Mouse (Mus musculus) lung, postnatal 0 days (tissue): ENCODE measurements around the gene Fam208b. TPM values are rescaled to one million over a fixed set of nuclear protein-coding genes. Genes with fewer than 3 reads are reported as not detected.

Experiments
- ATAC-seq: fragments of 200-750 bp; cut with Nextera tagmentation; 2 replicates; pipeline ENCODE4 v1.8.0; 2017; ENCODE audit warnings: moderate library complexity
- DNase-seq: peaks from one replicate; pipeline ENCODE4 v3.0.0-alpha.2; 2016; ENCODE audit warnings: low spot score
- H3K27ac ChIP-seq: fragments of 300-500 bp; sonication (generic); 2 replicates; pipeline ENCODE4 v1.5.1; 2014; ENCODE audit warnings: antibody characterized with exemption, mild to moderate bottlenecking, low read length, mixed read lengths
- H3K27me3 ChIP-seq: fragments of 300-500 bp; sonication (generic); replicated peaks from 2 replicates; pipeline ENCODE4 v1.6.1; 2014; ENCODE audit warnings: low read length, mixed read lengths; ENCODE audit not compliant: insufficient read depth
- H3K36me3 ChIP-seq: fragments of 300-500 bp; sonication (generic); 2 replicates; pipeline ENCODE4 v1.6.1; 2014; ENCODE audit warnings: low read length, mixed read lengths; ENCODE audit not compliant: insufficient read depth
- H3K4me1 ChIP-seq: fragments of 300-500 bp; sonication (generic); 2 replicates; pipeline ENCODE4 v1.6.1; 2014; ENCODE audit warnings: antibody characterized with exemption, low read depth, low read length, mixed read lengths; ENCODE audit not compliant: insufficient read depth
- H3K4me2 ChIP-seq: fragments of 300-500 bp; sonication (generic); replicated peaks from 2 replicates; pipeline ENCODE4 v1.6.1; 2014; ENCODE audit warnings: low read depth, mild to moderate bottlenecking, low read length, moderate library complexity, mixed read lengths
- H3K4me3 ChIP-seq: fragments of 300-500 bp; sonication (generic); 2 replicates; pipeline ENCODE4 v1.5.1; 2014; ENCODE audit warnings: low read depth, low read length
- H3K9ac ChIP-seq: fragments of 300-500 bp; sonication (generic); replicated peaks from 2 replicates; pipeline ENCODE4 v1.6.1; 2014; ENCODE audit warnings: low read depth, mild to moderate bottlenecking
- H3K9me3 ChIP-seq: fragments of 300-500 bp; sonication (generic); 2 replicates; pipeline ENCODE4 v1.6.1; 2016; ENCODE audit warnings: low read length, mixed read lengths
- CTCF ChIP-seq: IDR thresholded peaks from 2 replicates; pipeline ENCODE4 v1.5.1; 2016; ENCODE audit warnings: antibody characterized with exemption, mild to moderate bottlenecking
- EP300 ChIP-seq: IDR thresholded peaks from 2 replicates; pipeline ENCODE4 v1.6.1; 2016; ENCODE audit warnings: antibody characterized with exemption, mild to moderate bottlenecking, control low read depth
- WGBS: fragments of 180-500 bp; shearing (Covaris S2); extraction: QIAGEN DNeasy Blood & Tissue Kit; methylation state at CpG from one replicate; pipeline ENCODE4 v1.1.7; 2014; 5-methylcytosine and 5-hydroxymethylcytosine counted together
- polyA plus RNA-seq: library from polyadenylated mRNA; unstranded; fragments of >200 nt; fragmentation: Nextera tagmentation; extraction: Ambion mirVana; gene quantifications from 2 replicates; pipeline ENCODE4 v1.2.1, GENCODE M21; 2015

The Fam208b gene
- polyA plus RNA-seq, 1 experiment from 2014 or later: 5.9 TPM

DNA sequence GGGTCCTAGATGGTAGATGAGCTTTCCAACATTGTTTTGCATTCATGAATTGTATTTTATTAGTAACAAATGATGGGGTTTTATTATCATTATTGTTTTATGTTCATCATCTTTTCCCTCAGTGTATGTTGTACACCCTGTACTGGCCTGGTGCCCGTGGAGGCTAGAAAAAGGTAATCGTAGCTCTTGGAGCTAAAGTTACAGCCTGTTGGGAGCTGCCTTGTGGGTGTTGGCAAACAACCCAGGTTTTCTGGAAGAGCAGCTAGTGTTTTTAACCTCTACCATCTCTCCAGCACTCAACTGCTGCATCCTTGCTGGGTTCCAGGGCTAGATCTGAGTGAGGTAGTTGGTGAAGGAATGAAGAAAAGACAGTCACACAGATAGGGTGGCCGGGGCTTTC lies 63.5 kb downstream of the Fam208b start:
- no peak overlapping the region for H3K4me2 ChIP-seq
- no peaks in the 10 kb centered on the region; the same call in 1 of the 2 replicates for H3K4me1 ChIP-seq
- no peak for TF ChIP-seq CTCF
- TF ChIP-seq EP300: no peak
- no peak for DNase-seq
- no peaks in the 10 kb centered on the region for H3K9me3 ChIP-seq
- WGBS: 67% methylated on average over 3 of the region's 3 CpGs
- no peak overlapping the region for H3K4me3 ChIP-seq
- H3K9ac ChIP-seq: no peak overlapping the region
- H3K27ac ChIP-seq: no peak overlapping the region
- H3K27me3 ChIP-seq: no peaks in the 10 kb centered on the region
- 0 out of 2 replicates have a peak, but pooled peaks cover 7% of the 10 kb centered on the region for H3K36me3 ChIP-seq
- ATAC-seq: no peak

DNA sequence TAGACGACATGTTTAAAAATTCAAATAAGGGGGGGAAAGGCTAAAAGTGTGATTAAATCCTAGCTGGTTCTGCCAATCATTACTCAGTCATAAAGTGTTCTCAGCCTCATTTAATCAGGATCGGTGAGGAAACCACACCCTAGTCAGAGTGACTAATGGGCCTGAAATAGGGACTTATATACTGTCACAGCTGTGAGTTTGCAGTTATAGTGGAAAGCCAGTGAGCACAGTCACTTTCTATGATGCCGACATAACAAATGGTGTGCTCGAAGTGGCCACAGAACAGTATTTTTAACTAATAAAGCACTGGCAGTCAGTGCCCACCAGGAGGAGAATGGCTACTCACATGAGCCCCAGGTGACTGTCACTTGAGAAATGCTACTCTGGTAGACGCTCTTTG lies 66.0 kb downstream of the Fam208b start:
- peak; percentile 70; the same call in 1 of the 2 replicates for ATAC-seq
- WGBS: 66% methylated on average over 5 of the region's 5 CpGs
- Histone ChIP-seq H3K4me1 (peaks cover 12% of the 10 kb centered on the region), H3K4me3 (no peak overlapping the region), H3K36me3 (0 out of 2 replicates have a peak, but pooled peaks cover 5% of the 10 kb centered on the region), H3K27ac (no peak overlapping the region), H3K27me3 (no peaks in the 10 kb centered on the region), H3K9me3 (no peaks in the 10 kb centered on the region), H3K4me2 (no peak overlapping the region), H3K9ac (no peak overlapping the region)
- 0 out of 2 replicates have a peak, but pooled peaks have one; percentile 3 for TF ChIP-seq CTCF
- no peak for TF ChIP-seq EP300
- peak; percentile 36 for DNase-seq

DNA sequence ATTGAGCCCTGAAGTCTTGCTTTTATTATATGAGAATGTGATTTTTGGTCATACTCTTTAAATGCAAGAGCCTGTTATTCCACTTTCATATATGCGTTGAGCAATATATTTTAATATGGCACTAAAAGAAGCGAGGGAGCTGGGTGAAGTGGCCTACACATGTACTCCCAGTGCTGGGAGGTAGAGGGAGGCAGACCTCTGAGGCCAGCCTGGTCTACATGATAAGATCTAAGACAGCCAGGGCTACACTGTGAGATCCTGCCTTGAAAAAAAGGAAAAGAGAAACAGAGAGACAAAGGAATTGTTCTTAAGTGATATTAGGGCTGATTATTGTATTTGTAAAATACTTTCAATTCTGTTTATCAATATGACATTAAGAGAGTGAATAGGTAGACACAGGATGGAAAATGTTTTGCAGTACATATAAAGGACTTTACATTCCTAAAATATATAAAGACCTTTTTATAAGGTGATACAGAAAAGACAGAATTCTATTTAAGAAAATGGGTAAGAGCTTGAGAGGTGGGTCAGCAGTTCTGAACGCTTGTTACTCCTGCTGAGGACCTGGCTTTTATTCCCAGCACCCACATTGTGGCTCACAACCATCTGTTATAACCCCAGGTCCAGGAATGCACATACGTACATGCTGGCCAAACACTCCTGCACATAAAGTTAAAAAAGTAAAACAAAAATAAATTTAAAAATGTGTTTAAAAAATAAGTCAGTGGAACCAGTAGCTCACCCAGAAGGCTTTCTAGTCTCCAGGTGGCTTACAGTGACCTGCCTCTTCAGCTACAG lies 66.6 kb downstream of the Fam208b start:
- H3K4me1 ChIP-seq: peaks cover 15% of the 10 kb centered on the region
- no peak overlapping the region for H3K9ac ChIP-seq
- 82% methylated on average over 4 of the region's 4 CpGs for WGBS
- H3K9me3 ChIP-seq: no peaks in the 10 kb centered on the region
- 0 out of 2 replicates have a peak, but pooled peaks cover 5% of the 10 kb centered on the region for H3K36me3 ChIP-seq
- no peak overlapping the region for H3K27ac ChIP-seq
- peak; percentile 20; the same call in 1 of the 2 replicates for TF ChIP-seq CTCF
- TF ChIP-seq EP300: no peak
- DNase-seq (no peak), ATAC-seq (no peak)
- no peak overlapping the region for H3K4me3 ChIP-seq
- H3K27me3 ChIP-seq: no peaks in the 10 kb centered on the region
- H3K4me2 ChIP-seq: no peak overlapping the region

DNA sequence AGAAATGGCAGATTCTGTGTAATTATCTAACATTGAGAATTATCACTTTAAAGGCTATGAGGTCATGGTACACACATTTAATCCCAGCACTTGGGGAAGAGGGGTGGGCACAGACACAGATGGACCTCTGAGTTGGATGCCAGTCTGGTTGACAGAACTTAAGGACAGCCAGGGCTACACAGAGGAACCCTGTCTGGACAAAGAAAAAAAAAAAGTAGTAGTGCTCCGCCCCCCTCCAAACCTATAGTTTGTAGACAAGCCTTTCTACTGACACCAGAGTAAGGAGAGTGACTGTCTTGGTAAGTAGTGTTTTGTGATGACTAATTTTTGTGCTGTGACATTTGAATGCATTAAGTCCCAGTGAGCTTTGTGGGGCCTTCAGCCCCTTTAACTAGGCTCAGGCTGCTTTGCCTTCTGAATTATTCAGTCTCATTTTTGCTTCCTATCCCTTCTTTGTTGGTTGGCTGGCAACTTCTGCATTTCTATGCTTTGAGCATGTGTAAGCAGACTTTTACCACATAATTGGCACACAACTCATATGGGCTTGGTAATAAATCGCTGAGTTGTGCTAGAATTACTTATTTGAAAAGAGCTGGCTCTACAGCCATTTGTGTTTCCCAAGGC lies 69.6 kb downstream of the Fam208b start:
- Histone ChIP-seq H3K36me3 (no peaks in the 10 kb centered on the region), H3K9ac (no peak overlapping the region), H3K4me3 (no peak overlapping the region), H3K27ac (no peak overlapping the region), H3K27me3 (no peaks in the 10 kb centered on the region), H3K9me3 (no peaks in the 10 kb centered on the region), H3K4me2 (no peak overlapping the region), H3K4me1 (peaks cover 21% of the 10 kb centered on the region)
- no peak for ATAC-seq
- TF ChIP-seq CTCF (no peak), EP300 (no peak)
- DNase-seq: peak; percentile 60
- WGBS: 70% methylated on average over 2 of the region's 2 CpGs

DNA sequence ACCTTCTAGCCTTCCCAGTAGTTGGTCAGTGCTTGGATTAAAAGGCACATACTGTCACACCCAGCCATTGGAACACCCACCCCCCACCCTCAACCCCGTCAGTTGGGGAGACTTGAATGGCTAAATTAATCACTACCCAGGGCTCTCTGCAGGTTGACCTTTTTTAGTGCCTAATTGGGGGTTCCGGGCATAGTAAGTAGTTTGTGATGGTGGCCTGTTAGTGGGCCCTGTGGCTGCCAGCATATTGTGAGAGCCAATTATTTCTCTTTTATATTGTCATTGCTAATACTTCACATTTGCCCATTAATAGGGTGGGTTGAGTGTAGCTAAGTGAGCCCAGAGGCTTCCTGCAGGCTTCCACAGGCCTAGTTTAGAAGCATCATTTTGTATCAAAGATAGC lies 70.7 kb downstream of the Fam208b start:
- Histone ChIP-seq H3K36me3 (no peaks in the 10 kb centered on the region), H3K27me3 (no peaks in the 10 kb centered on the region), H3K4me2 (peak overlapping the region; percentile 66; the same call in 1 of the 2 replicates), H3K4me1 (peaks cover 21% of the 10 kb centered on the region), H3K27ac (no peak overlapping the region), H3K9me3 (no peaks in the 10 kb centered on the region), H3K9ac (no peak overlapping the region), H3K4me3 (no peak overlapping the region)
- ATAC-seq: no peak
- DNase-seq: no peak
- WGBS: 54% methylated on average over 2 of the region's 2 CpGs
- no peak for TF ChIP-seq EP300
- no peak for TF ChIP-seq CTCF

DNA sequence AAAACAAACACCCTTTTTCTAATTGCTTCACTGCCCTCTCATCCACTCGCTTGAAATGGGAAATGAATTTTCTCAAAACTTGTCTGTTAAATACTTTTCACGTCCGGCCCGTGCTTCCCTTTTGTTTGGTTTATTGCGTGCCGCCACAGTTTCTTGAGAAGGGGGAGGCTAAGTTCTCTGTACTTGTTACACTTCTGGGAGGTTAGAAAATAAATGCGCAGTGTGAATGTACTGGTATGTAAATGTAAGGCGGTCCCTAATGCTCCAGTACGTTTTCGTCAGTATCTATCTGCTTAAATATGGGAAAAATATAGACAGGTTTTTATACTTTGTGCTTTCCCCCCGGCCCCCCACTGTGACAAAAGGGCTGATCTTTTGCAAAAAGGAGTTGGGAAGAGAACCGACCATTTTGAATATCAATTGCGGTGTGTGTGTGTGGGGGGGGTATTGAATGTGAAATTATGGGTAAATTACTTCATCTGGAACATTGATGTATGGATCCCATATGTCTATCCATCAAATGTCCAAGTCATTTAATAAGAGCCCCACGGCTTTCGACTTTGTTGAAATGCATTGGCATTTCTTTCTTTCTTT lies 71.8 kb downstream of the Fam208b start:
- DNase-seq (peak; percentile 46), ATAC-seq (no peak)
- no peaks in the 10 kb centered on the region for H3K9me3 ChIP-seq
- H3K4me3 ChIP-seq: peak overlapping the region; percentile 97
- peak overlapping the region; percentile 92 for H3K9ac ChIP-seq
- under 1% methylated on average over 15 of the region's 15 CpGs for WGBS
- peak overlapping the region; percentile 99 for H3K27ac ChIP-seq
- peaks cover 21% of the 10 kb centered on the region for H3K4me1 ChIP-seq
- peak overlapping the region; percentile 66 for H3K4me2 ChIP-seq
- no peaks in the 10 kb centered on the region for H3K27me3 ChIP-seq
- no peaks in the 10 kb centered on the region for H3K36me3 ChIP-seq
- TF ChIP-seq CTCF (no peak), EP300 (no peak)
